9 mouse cellular contexts compared by ENCODE assay signal in the genomic region with DNA sequence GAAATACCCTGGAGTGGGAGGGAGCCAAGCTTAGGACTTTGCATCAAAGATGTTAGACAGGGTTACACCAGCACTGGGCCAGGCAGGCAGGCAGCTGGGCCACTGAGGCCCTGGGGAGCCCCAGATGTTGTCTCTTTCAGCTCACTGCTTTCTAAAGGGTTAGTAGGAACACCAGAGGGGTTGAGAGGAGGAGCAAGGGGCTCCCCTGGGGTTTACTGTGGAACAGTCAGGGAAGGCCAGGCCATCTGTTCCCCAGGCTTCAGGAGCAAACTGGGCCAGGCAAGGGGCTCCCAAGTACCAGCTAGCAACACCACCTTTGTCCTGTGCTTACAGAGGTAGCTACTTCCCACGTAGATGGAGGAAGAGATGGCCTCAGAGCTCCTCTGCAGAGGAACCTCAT. TPM values are rescaled to one million over a fixed set of nuclear protein-coding genes. Genes with fewer than 3 reads are reported as not detected.
A peak's percentile ranks its signal among the peaks of the same experiment; 100 is the strongest.
DNase-seq lines count a peak whose midpoint lies in the region; ATAC-seq and TF ChIP-seq lines count a peak whose summit lies in the region.
"Had no signal": no experiment of that assay in that cellular context is flagged by ENCODE, and none has a peak within 500 bp of the region (broad histone marks: within the 10 kb centered on the region; RNA-seq: fewer than 3 reads in every experiment).

No protein-coding gene starts in this region.

- H3K36me3 ChIP-seq in E14TG2a.4 (ENCODE audit: insufficient read depth, low read length) = no peaks in the 10 kb centered on the region
- no peaks in the 10 kb centered on the region for H3K36me3 ChIP-seq in heart, embryonic 10.5 days
- H3K36me3 ChIP-seq in liver, embryonic 12.5 days = no peaks in the 10 kb centered on the region
- H3K36me3 ChIP-seq: G1E had no signal

- DNase-seq in gastrocnemius, adult 2 months = peak; percentile 48
- no peak for DNase-seq in gastrocnemius, adult 8-10 months (ENCODE audit: low spot score in 2 of 2)
- no peak for DNase-seq in heart, embryonic 10.5 days (ENCODE audit: low spot score)
- DNase-seq in ovary, adult 18-20 months (ENCODE audit: low spot score) = no peak
- DNase-seq in adrenal gland, postnatal 25 days = no peak

- H3K27me3 ChIP-seq in E14TG2a.4 (ENCODE audit: insufficient read depth, low read length) = no peaks in the 10 kb centered on the region
- no peaks in the 10 kb centered on the region for H3K27me3 ChIP-seq in heart, embryonic 10.5 days (ENCODE audit: insufficient read depth, poor library complexity, severe bottlenecking)
- peaks cover 5% of the 10 kb centered on the region for H3K27me3 ChIP-seq in liver, embryonic 12.5 days (replicated peaks)

- no peak overlapping the region for H3K4me2 ChIP-seq in liver, embryonic 12.5 days

- peak overlapping the region; percentile 64 for H3K27ac ChIP-seq in gastrocnemius, adult 2 months
- H3K27ac ChIP-seq in heart, embryonic 10.5 days = peak overlapping the region; percentile 76
- H3K27ac ChIP-seq in liver, embryonic 12.5 days = peak overlapping the region; percentile 73

- TF ChIP-seq CTCF in gastrocnemius, adult 2 months (IDR thresholded peaks at IDR 0.05) = no peak
- TF ChIP-seq CTCF in E14TG2a.4 (conservative IDR thresholded peaks at IDR 0.05; ENCODE audit: low read length) = no peak

- H3K4me3 ChIP-seq in gastrocnemius, adult 2 months = no peak overlapping the region
- peak overlapping the region; percentile 30 for H3K4me3 ChIP-seq in E14TG2a.4 (replicated peaks; ENCODE audit: low read length)
- no peak overlapping the region for H3K4me3 ChIP-seq in heart, embryonic 10.5 days
- no peak overlapping the region for H3K4me3 ChIP-seq in liver, embryonic 12.5 days

- H3K4me1 ChIP-seq in E14TG2a.4 (replicated peaks; ENCODE audit: low read depth, low read length) = peaks cover 97% of the 10 kb centered on the region
- peaks cover 53% of the 10 kb centered on the region for H3K4me1 ChIP-seq in heart, embryonic 10.5 days
- peaks cover 49% of the 10 kb centered on the region for H3K4me1 ChIP-seq in liver, embryonic 12.5 days

- H3K9me3 ChIP-seq in E14TG2a.4 (ENCODE audit: low read length) = no peaks in the 10 kb centered on the region
- no peaks in the 10 kb centered on the region for H3K9me3 ChIP-seq in heart, embryonic 10.5 days
- no peaks in the 10 kb centered on the region for H3K9me3 ChIP-seq in liver, embryonic 12.5 days (replicated peaks)
- H3K9me3 ChIP-seq: G1E had no signal

- peak overlapping the region; percentile 33; the same call in 1 of the 2 replicates for H3K9ac ChIP-seq in liver, embryonic 12.5 days

- intact Hi-C loops in gastrocnemius, adult 2 months (cut with DNase I) = no loop called here

- no peak for ATAC-seq in liver, embryonic 12.5 days
- ATAC-seq in inflammation-experienced regulatory T-cells, adult 6 months = no peak

- 82% methylated on average over 1 of the region's 1 CpGs for WGBS in heart, embryonic 10.5 days
- 61% methylated on average over 1 of the region's 1 CpGs for WGBS in liver, embryonic 12.5 days (ENCODE audit: insufficient replicate concordance)

RNA-seq across cellular contexts. Expression of gene Ptma, which starts 27.9 kb away (rescaled TPM):
- 100 to 1,000 TPM in 1 of 2 experiments, 10 to 100 TPM in 1; 58.5 to 108 TPM for total RNA-seq in gastrocnemius, adult 2 months (2021)
- 10 to 100 TPM; 50.9 to 76.9 (median 67.7) TPM for total RNA-seq in gastrocnemius, adult 8-10 months (2022)
- 1,013 and 1,650 TPM in 2 replicates for polyA plus RNA-seq in heart, embryonic 10.5 days (2016; fragmentation: Nextera tagmentation; extraction: Ambion mirVana)
- 1,639 and 1,657 TPM in 2 replicates for polyA plus RNA-seq in liver, embryonic 12.5 days (2016; fragmentation: Nextera tagmentation; extraction: Ambion mirVana)
- polyA plus RNA-seq in inflammation-experienced regulatory T-cells, adult 6 months (2017; shearing (Covaris generic)) = 1,000 to 10,000 TPM; 2,583 to 3,807 (median 2,925) TPM
- total RNA-seq in adrenal gland, postnatal 25 days (2021) = 556 and 574 TPM in 2 replicates
